8 mouse cellular contexts compared by ENCODE assay signal in genomic region chr4:155694111-155694481, GRCm38 (mm10). TPM values are rescaled to one million over a fixed set of nuclear protein-coding genes. Genes with fewer than 3 reads are reported as not detected.
DNase-seq lines count a peak whose midpoint lies in the region; ATAC-seq and TF ChIP-seq lines count a peak whose summit lies in the region.

TSS of gene Fndc10 (plus strand) at chr4:155694342.

- no peak for TF ChIP-seq EP300 in ES-Bruce4 (IDR thresholded peaks at IDR 0.05; ENCODE audit: insufficient read depth, low read depth, low read length)
- no peak for TF ChIP-seq EP300 in heart, postnatal 0 days (IDR thresholded peaks at IDR 0.05; ENCODE audit: low read depth)

- H3K9ac ChIP-seq in ES-Bruce4 (ENCODE audit: low read depth, poor library complexity, severe bottlenecking): peak within 1 kb of the TSS; percentile 64
- H3K9ac ChIP-seq in forebrain, embryonic 15.5 days (replicated peaks): peak within 1 kb of the TSS; percentile 69
- peak within 1 kb of the TSS; percentile 60 for H3K9ac ChIP-seq in heart, postnatal 0 days (replicated peaks; ENCODE audit: low read depth, low read length)

- no peak for TF ChIP-seq CTCF in ES-Bruce4 (IDR thresholded peaks at IDR 0.05; ENCODE audit: low read depth, low read length)
- peak; percentile 20; the same call in 1 of the 2 replicates for TF ChIP-seq CTCF in heart, postnatal 0 days (IDR thresholded peaks at IDR 0.05; ENCODE audit: low read depth)
- TF ChIP-seq CTCF in lung, adult 2 months (IDR thresholded peaks at IDR 0.05; ENCODE audit: insufficient read depth, low read length): no peak

- peak within 1 kb of the TSS; percentile 70 for H3K4me3 ChIP-seq in ES-Bruce4 (ENCODE audit: low read depth, low read length)
- H3K4me3 ChIP-seq in forebrain, embryonic 15.5 days: peak within 1 kb of the TSS; percentile 69
- H3K4me3 ChIP-seq in heart, postnatal 0 days (ENCODE audit: low read depth, low read length): peak within 1 kb of the TSS; percentile 62
- peak within 1 kb of the TSS; percentile 59 for H3K4me3 ChIP-seq in lung, adult 2 months (replicated peaks; ENCODE audit: extremely low read depth, low read depth, low read length)

- no peaks in the 10 kb centered on the region for H3K9me3 ChIP-seq in ES-Bruce4 (replicated peaks; ENCODE audit: control insufficient read depth, insufficient read depth, low read length, poor library complexity, severe bottlenecking)
- no peaks in the 10 kb centered on the region for H3K9me3 ChIP-seq in forebrain, embryonic 15.5 days
- no peaks in the 10 kb centered on the region for H3K9me3 ChIP-seq in heart, postnatal 0 days (replicated peaks; ENCODE audit: control insufficient read depth, low read length)

- DNase-seq in heart, postnatal 0 days (ENCODE audit: low spot score): no peak
- DNase-seq in layer of hippocampus, adult 8-10 months (ENCODE audit: low spot score in 2 of 2): peak; percentile 49 to 62
- peak; percentile 55 for DNase-seq in lung, adult 2 months
- peak; percentile 24 for DNase-seq in ovary, postnatal 10 days (ENCODE audit: low spot score)
- DNase-seq in urinary bladder, adult 18-20 months (ENCODE audit: low spot score in 2 of 2): peak; percentile 38 to 73

- under 1% methylated on average over 28 of the region's 47 CpGs for WGBS in forebrain, embryonic 15.5 days
- WGBS in heart, postnatal 0 days: under 1% methylated on average over 46 of the region's 47 CpGs
- under 1% methylated on average over 32 of the region's 47 CpGs for WGBS in lung, adult 2 months

- no peak for TF ChIP-seq POLR2A in ES-Bruce4 (IDR thresholded peaks at IDR 0.05; ENCODE audit: insufficient read depth, low read length)
- no peak for TF ChIP-seq POLR2A in lung, adult 2 months (IDR thresholded peaks at IDR 0.05; ENCODE audit: borderline replicate concordance, extremely low read depth, low read depth, low read length)

- no peaks in the 10 kb centered on the region for H3K27me3 ChIP-seq in ES-Bruce4 (ENCODE audit: control insufficient read depth, insufficient read depth, low read length, poor library complexity, severe bottlenecking)
- peaks cover 5% of the 10 kb centered on the region; the same call in 1 of the 2 replicates for H3K27me3 ChIP-seq in forebrain, embryonic 15.5 days
- peaks cover 17% of the 10 kb centered on the region; the same call in 1 of the 2 replicates for H3K27me3 ChIP-seq in heart, postnatal 0 days (ENCODE audit: control insufficient read depth, insufficient read depth, low read length)

- no peaks in the 10 kb centered on the region for H3K36me3 ChIP-seq in ES-Bruce4 (ENCODE audit: control insufficient read depth, insufficient read depth, low read length, poor library complexity, severe bottlenecking)
- no peaks in the 10 kb centered on the region for H3K36me3 ChIP-seq in forebrain, embryonic 15.5 days
- H3K36me3 ChIP-seq in heart, postnatal 0 days (replicated peaks; ENCODE audit: control insufficient read depth, insufficient read depth, low read length): no peaks in the 10 kb centered on the region

- peaks cover 2% of the 10 kb centered on the region for H3K4me1 ChIP-seq in ES-Bruce4 (ENCODE audit: control insufficient read depth, insufficient read depth, low read length)
- peaks cover 28% of the 10 kb centered on the region for H3K4me1 ChIP-seq in forebrain, embryonic 15.5 days
- 0 out of 2 replicates have a peak, but pooled peaks cover 6% of the 10 kb centered on the region for H3K4me1 ChIP-seq in heart, postnatal 0 days (ENCODE audit: control insufficient read depth, insufficient read depth)
- H3K4me1 ChIP-seq in lung, adult 2 months (ENCODE audit: control insufficient read depth, insufficient read depth, low read length): peaks cover 5% of the 10 kb centered on the region; the same call in 1 of the 2 replicates

- peak; percentile 42; the same call in 1 of the 2 replicates for ATAC-seq in cerebellum, adult (ENCODE audit: insufficient number of reproducible peaks, low FRiP score, low TSS enrichment)
- ATAC-seq in forebrain, embryonic 15.5 days (replicated peaks): peak; percentile 93
- peak; percentile 70 for ATAC-seq in heart, postnatal 0 days (ENCODE audit: insufficient read depth, low read depth)

- peak within 1 kb of the TSS; percentile 58 for H3K4me2 ChIP-seq in forebrain, embryonic 15.5 days (replicated peaks)
- peak within 1 kb of the TSS; percentile 95 for H3K4me2 ChIP-seq in heart, postnatal 0 days (ENCODE audit: low read depth, low read length)

- H3K27ac ChIP-seq in ES-Bruce4 (ENCODE audit: insufficient read depth, low read length): peak within 1 kb of the TSS; percentile 3; the same call in 1 of the 2 replicates
- H3K27ac ChIP-seq in forebrain, embryonic 15.5 days (replicated peaks): peak within 1 kb of the TSS; percentile 89
- peak within 1 kb of the TSS; percentile 39; the same call in 1 of the 2 replicates for H3K27ac ChIP-seq in heart, postnatal 0 days (ENCODE audit: low read depth)

RNA-seq across cellular contexts. Expression of gene Fndc10, which starts in this region (rescaled TPM):
- 11.9 and 15.0 TPM in 2 replicates for polyA plus RNA-seq in ES-Bruce4 (2011; ENCODE audit: insufficient read depth, insufficient read length, low read depth, missing spikeins)
- 8.2 and 10.9 TPM in 2 replicates for polyA plus RNA-seq in forebrain, embryonic 15.5 days (2015; fragmentation: Nextera tagmentation; extraction: Ambion mirVana)
- 4.1 and 9.7 TPM in 2 replicates for total RNA-seq in heart, postnatal 0 days (2014; rRNA removed; ENCODE audit: low replicate concordance)
- polyA plus RNA-seq in heart, postnatal 0 days (2015; fragmentation: Nextera tagmentation; extraction: Ambion mirVana): 1.8 and 2.1 TPM in 2 replicates
- total RNA-seq in layer of hippocampus, adult 8-10 months (2022): 10 to 100 TPM; 22.6 to 30.6 (median 26.6) TPM
- polyA plus RNA-seq in lung, adult 2 months (2012; rRNA removed): 10.6 and 11.8 TPM in 2 replicates

Comparison
In these comparisons a context has a peak if more than half of its experiments do, and no peak if none do; other contexts are left out.
1. H3K27ac ChIP-seq: peak in every context shown above with its lines; median percentile 89 in forebrain, embryonic 15.5 days; 39 in heart, postnatal 0 days; 3 in ES-Bruce4.
2. ATAC-seq: peak in every context shown above with its lines; median percentile 93 in forebrain, embryonic 15.5 days; 70 in heart, postnatal 0 days; 42 in cerebellum, adult.